8 mouse cellular contexts compared by ENCODE assay signal in the genomic region with DNA sequence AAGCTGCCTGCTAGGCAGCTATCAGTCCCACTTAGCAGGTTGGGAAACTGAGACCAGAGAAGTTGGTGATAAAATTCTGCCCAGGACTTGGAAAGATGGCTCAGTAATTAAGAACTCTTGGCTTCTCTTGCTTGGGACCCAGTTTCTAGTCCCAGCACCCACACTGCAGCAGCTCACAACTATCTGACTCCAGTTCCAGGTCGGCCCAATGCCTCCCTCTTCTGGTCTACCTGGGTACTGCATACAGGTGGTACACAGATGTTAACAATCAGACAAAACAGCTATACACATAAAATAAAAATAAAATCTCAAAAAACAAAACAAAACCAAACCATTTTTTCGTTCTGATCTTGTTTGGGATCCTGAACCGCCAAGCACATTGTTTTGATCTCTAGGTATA. TPM values are rescaled to one million over a fixed set of nuclear protein-coding genes. Genes with fewer than 3 reads are reported as not detected.
A peak's percentile ranks its signal among the peaks of the same experiment; 100 is the strongest.
DNase-seq lines count a peak whose midpoint lies in the region; ATAC-seq and TF ChIP-seq lines count a peak whose summit lies in the region.

No protein-coding gene starts in this region.

- peak; percentile 75 for TF ChIP-seq CTCF in intestine, postnatal 0 days (IDR thresholded peaks at IDR 0.05; ENCODE audit: low read depth)
- peak; percentile 79 for TF ChIP-seq CTCF in ES-Bruce4 (IDR thresholded peaks at IDR 0.05; ENCODE audit: low read depth, low read length)
- TF ChIP-seq CTCF in small intestine, adult 2 months (IDR thresholded peaks at IDR 0.05; ENCODE audit: extremely low read depth, insufficient read length, insufficient replicate concordance, low read depth, low read length): peak; percentile 66; the same call in 1 of the 2 replicates

- no peak overlapping the region for H3K27ac ChIP-seq in intestine, postnatal 0 days (ENCODE audit: low read depth, low read length)
- H3K27ac ChIP-seq in intestine, embryonic 16.5 days (ENCODE audit: low read length): no peak overlapping the region
- H3K27ac ChIP-seq in ES-Bruce4 (ENCODE audit: insufficient read depth, low read length): no peak overlapping the region
- no peak overlapping the region for H3K27ac ChIP-seq in small intestine, adult 2 months (ENCODE audit: insufficient read depth, low read depth, low read length)

- no peaks in the 10 kb centered on the region for H3K9me3 ChIP-seq in intestine, postnatal 0 days (ENCODE audit: control insufficient read depth)
- no peaks in the 10 kb centered on the region for H3K9me3 ChIP-seq in intestine, embryonic 16.5 days (ENCODE audit: control insufficient read depth, low read length)
- H3K9me3 ChIP-seq in ES-Bruce4 (replicated peaks; ENCODE audit: control insufficient read depth, insufficient read depth, low read length, poor library complexity, severe bottlenecking): no peaks in the 10 kb centered on the region

- H3K4me1 ChIP-seq in intestine, postnatal 0 days (replicated peaks; ENCODE audit: control insufficient read depth, insufficient read depth, low read length): no peaks in the 10 kb centered on the region
- H3K4me1 ChIP-seq in intestine, embryonic 16.5 days (ENCODE audit: control insufficient read depth, insufficient read depth, low read length): no peaks in the 10 kb centered on the region
- H3K4me1 ChIP-seq in ES-Bruce4 (ENCODE audit: control insufficient read depth, insufficient read depth, low read length): peaks cover 2% of the 10 kb centered on the region
- H3K4me1 ChIP-seq in small intestine, adult 2 months (ENCODE audit: control insufficient read depth, insufficient read depth, insufficient read length, low read length): no peaks in the 10 kb centered on the region

- peaks cover 11% of the 10 kb centered on the region; the same call in 1 of the 2 replicates for H3K36me3 ChIP-seq in intestine, postnatal 0 days (ENCODE audit: control insufficient read depth, insufficient read depth)
- H3K36me3 ChIP-seq in intestine, embryonic 16.5 days (ENCODE audit: control insufficient read depth, insufficient read depth, low read length): no peaks in the 10 kb centered on the region
- no peaks in the 10 kb centered on the region; the same call in 1 of the 2 replicates for H3K36me3 ChIP-seq in ES-Bruce4 (ENCODE audit: control insufficient read depth, insufficient read depth, low read length, poor library complexity, severe bottlenecking)
- H3K36me3 ChIP-seq in small intestine, adult 2 months (ENCODE audit: control insufficient read depth, insufficient read depth, low read length): no peaks in the 10 kb centered on the region

- H3K4me2 ChIP-seq in intestine, postnatal 0 days (replicated peaks; ENCODE audit: low read depth): no peak overlapping the region
- no peak overlapping the region for H3K4me2 ChIP-seq in intestine, embryonic 16.5 days (ENCODE audit: low read depth, low read length)

- 65% methylated on average over 3 of the region's 3 CpGs for WGBS in intestine, postnatal 0 days
- WGBS in intestine, embryonic 16.5 days: 60% methylated on average over 3 of the region's 3 CpGs
- WGBS in small intestine, adult 2 months: 69% methylated on average over 3 of the region's 3 CpGs

- no peaks in the 10 kb centered on the region for H3K27me3 ChIP-seq in intestine, postnatal 0 days (replicated peaks; ENCODE audit: control insufficient read depth, insufficient read depth, low read length)
- no peaks in the 10 kb centered on the region for H3K27me3 ChIP-seq in intestine, embryonic 16.5 days (replicated peaks; ENCODE audit: control insufficient read depth, insufficient read depth, low read length)
- no peaks in the 10 kb centered on the region for H3K27me3 ChIP-seq in ES-Bruce4 (ENCODE audit: control insufficient read depth, insufficient read depth, low read length, poor library complexity, severe bottlenecking)
- no peaks in the 10 kb centered on the region for H3K27me3 ChIP-seq in small intestine, adult 2 months (ENCODE audit: control insufficient read depth, insufficient read depth, low read length)

- no peak for TF ChIP-seq POLR2A in ES-Bruce4 (IDR thresholded peaks at IDR 0.05; ENCODE audit: insufficient read depth, low read length)
- TF ChIP-seq POLR2A in small intestine, adult 2 months (IDR thresholded peaks at IDR 0.05; ENCODE audit: low read depth, low read length): no peak

- DNase-seq in right cerebral cortex, postnatal 25 days: no peak
- no peak for DNase-seq in layer of hippocampus, postnatal 36 days
- DNase-seq in cerebellum, adult 9-11 months: no peak

- TF ChIP-seq EP300 in ES-Bruce4 (IDR thresholded peaks at IDR 0.05; ENCODE audit: insufficient read depth, low read depth, low read length): no peak

- H3K9ac ChIP-seq in intestine, postnatal 0 days (ENCODE audit: low read depth, low read length): no peak overlapping the region
- no peak overlapping the region for H3K9ac ChIP-seq in intestine, embryonic 16.5 days (ENCODE audit: low read depth, low read length)
- H3K9ac ChIP-seq in ES-Bruce4 (ENCODE audit: low read depth, poor library complexity, severe bottlenecking): no peak overlapping the region

- no peak overlapping the region for H3K4me3 ChIP-seq in intestine, postnatal 0 days (ENCODE audit: low read depth, low read length)
- H3K4me3 ChIP-seq in intestine, embryonic 16.5 days (ENCODE audit: low read length): no peak overlapping the region
- H3K4me3 ChIP-seq in ES-Bruce4 (ENCODE audit: low read depth, low read length): no peak overlapping the region
- no peak overlapping the region for H3K4me3 ChIP-seq in small intestine, adult 2 months (ENCODE audit: low read depth, low read length)

- no peak for ATAC-seq in intestine, postnatal 0 days
- no peak for ATAC-seq in intestine, embryonic 16.5 days
- ATAC-seq in erythroblast, adult 5-6 weeks (replicated peaks; ENCODE audit: low FRiP score, poor library complexity, severe bottlenecking): peak; percentile 77

RNA-seq across cellular contexts. Expression of a gene that starts 10.3 kb away (rescaled TPM):
- polyA plus RNA-seq in intestine, postnatal 0 days (2015; fragmentation: Nextera tagmentation; extraction: Ambion mirVana): 6.0 and 7.1 TPM in 2 replicates
- polyA plus RNA-seq in intestine, embryonic 16.5 days (2015; fragmentation: Nextera tagmentation; extraction: Ambion mirVana): 14.1 and 17.1 TPM in 2 replicates
- polyA plus RNA-seq in ES-Bruce4 (2011; ENCODE audit: insufficient read depth, insufficient read length, low read depth, missing spikeins): 13.6 and 19.1 TPM in 2 replicates
- 8.4 and 8.5 TPM in 2 replicates for total RNA-seq in erythroblast, adult 5-6 weeks (2015; ENCODE audit: low replicate concordance)
- total RNA-seq in erythroblast, adult 5-6 weeks (2017; ENCODE audit: low replicate concordance): 1.8 and 8.3 TPM in 2 replicates
- 2.3 and 3.1 TPM in 2 replicates for polyA plus RNA-seq in small intestine, adult 2 months (2012; rRNA removed)
- total RNA-seq in layer of hippocampus, postnatal 36 days (2021): 10 to 100 TPM; 33.8 to 38.1 TPM

RNA-seq across cellular contexts. Expression of a gene that starts 26.3 kb away (rescaled TPM):
- 4.6 TPM in 2 replicates for polyA plus RNA-seq in intestine, postnatal 0 days (2015; fragmentation: Nextera tagmentation; extraction: Ambion mirVana)
- polyA plus RNA-seq in intestine, embryonic 16.5 days (2015; fragmentation: Nextera tagmentation; extraction: Ambion mirVana): 3.1 and 4.3 TPM in 2 replicates
- polyA plus RNA-seq in ES-Bruce4 (2011; ENCODE audit: insufficient read depth, insufficient read length, low read depth, missing spikeins): 3.7 and 6.5 TPM in 2 replicates
- total RNA-seq in erythroblast, adult 5-6 weeks (2015; ENCODE audit: low replicate concordance): not detected in 2 replicates
- 0.84 TPM in 1 of 2 replicates, not detected in the other for total RNA-seq in erythroblast, adult 5-6 weeks (2017; ENCODE audit: low replicate concordance)
- polyA plus RNA-seq in small intestine, adult 2 months (2012; rRNA removed): 2.1 and 5.8 TPM in 2 replicates
- under 1 TPM in 1 of 2 experiments, not detected in 1; 0.37 TPM for total RNA-seq in layer of hippocampus, postnatal 36 days (2021)

RNA-seq across cellular contexts. Expression of a gene that starts 35.9 kb away (rescaled TPM):
- 40.9 and 47.3 TPM in 2 replicates for polyA plus RNA-seq in intestine, postnatal 0 days (2015; fragmentation: Nextera tagmentation; extraction: Ambion mirVana)
- 76.4 and 81.6 TPM in 2 replicates for polyA plus RNA-seq in intestine, embryonic 16.5 days (2015; fragmentation: Nextera tagmentation; extraction: Ambion mirVana)
- 78.3 and 82.8 TPM in 2 replicates for polyA plus RNA-seq in ES-Bruce4 (2011; ENCODE audit: insufficient read depth, insufficient read length, low read depth, missing spikeins)
- 102 and 137 TPM in 2 replicates for total RNA-seq in erythroblast, adult 5-6 weeks (2015; ENCODE audit: low replicate concordance)
- total RNA-seq in erythroblast, adult 5-6 weeks (2017; ENCODE audit: low replicate concordance): 285 and 310 TPM in 2 replicates
- polyA plus RNA-seq in small intestine, adult 2 months (2012; rRNA removed): 32.5 and 73.5 TPM in 2 replicates
- 100 to 1,000 TPM in 1 of 2 experiments, 10 to 100 TPM in 1; 82.0 to 102 TPM for total RNA-seq in layer of hippocampus, postnatal 36 days (2021)
